Mouse (Mus musculus): Measurements from ENCODE around the gene Grhl3. TPM values are rescaled to one million over a fixed set of nuclear protein-coding genes. Genes with fewer than 3 reads are reported as not detected.
A peak's percentile ranks its signal among the peaks of the same experiment; 100 is the strongest.

Grhl3 gene
- polyA plus RNA-seq, 1 experiment from 2014 or later = 11.0 TPM

DNA sequence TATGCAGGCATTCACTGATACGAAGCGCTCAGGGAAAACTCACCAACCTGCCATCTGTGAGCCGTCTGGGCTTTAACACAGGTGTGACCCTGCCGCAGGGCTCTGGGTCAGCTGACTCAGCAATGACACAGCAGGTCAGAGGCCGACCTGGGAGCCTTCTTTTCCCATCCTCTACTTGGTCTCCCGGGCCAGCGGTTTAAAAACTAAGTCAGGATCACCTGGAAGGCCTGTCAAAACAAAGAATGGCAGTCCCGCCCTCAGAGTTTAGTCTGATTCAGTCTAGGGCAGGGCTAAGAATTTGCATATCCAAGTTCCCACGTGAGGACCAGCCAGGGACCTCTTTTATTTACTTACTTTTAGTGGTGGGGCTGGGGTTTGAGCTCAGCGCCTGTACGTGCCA lies 4.2 kb downstream of the Grhl3 start:
- peak overlapping the region; percentile 31; the same call in 1 of the 2 replicates for H3K27ac ChIP-seq
- no peak for DNase-seq (ENCODE audit: low spot score)

GRCm38 (mm10) chr4:135567484-135567883 lies 5.9 kb downstream of the Grhl3 start:
- H3K27ac ChIP-seq = 0 out of 2 replicates have a peak overlapping the region, but pooled peaks have one; percentile 59
- peaks cover 94% of the 10 kb centered on the region for H3K27me3 ChIP-seq (ENCODE audit: low read depth, poor library complexity, severe bottlenecking)

More for the DNA sequence above, 4.2 kb downstream of the Grhl3 start:
- Histone ChIP-seq H3K4me3 (peak overlapping the region; percentile 45), H3K4me1 (peaks cover 75% of the 10 kb centered on the region), H3K27me3 (ENCODE audit: low read depth, poor library complexity, severe bottlenecking) (peaks cover 96% of the 10 kb centered on the region), H3K36me3 (no peaks in the 10 kb centered on the region), H3K9me3 (replicated peaks) (no peaks in the 10 kb centered on the region)
- WGBS = 1% methylated on average over 11 of the region's 11 CpGs

GRCm38 (mm10) chr4:135567042-135567441 lies 6.4 kb downstream of the Grhl3 start:
- Histone ChIP-seq H3K4me3 (no peak overlapping the region), H3K27ac (peak overlapping the region; percentile 59), H3K4me1 (peaks cover 64% of the 10 kb centered on the region), H3K9me3 (replicated peaks) (no peaks in the 10 kb centered on the region), H3K36me3 (no peaks in the 10 kb centered on the region), H3K27me3 (ENCODE audit: low read depth, poor library complexity, severe bottlenecking) (peaks cover 89% of the 10 kb centered on the region)
- DNase-seq (ENCODE audit: low spot score) = no peak
- 38% methylated on average over 11 of the region's 11 CpGs for WGBS

More at GRCm38 (mm10) chr4:135567484-135567883, 5.9 kb downstream of the Grhl3 start:
- Histone ChIP-seq H3K36me3 (no peaks in the 10 kb centered on the region), H3K4me1 (peaks cover 68% of the 10 kb centered on the region), H3K4me3 (no peak overlapping the region), H3K9me3 (replicated peaks) (no peaks in the 10 kb centered on the region)
- WGBS = 29% methylated on average over 8 of the region's 8 CpGs
- DNase-seq (ENCODE audit: low spot score) = no peak

- H3K27ac ChIP-seq = no peak overlapping the region
- WGBS = 78% methylated on average over 9 of the region's 9 CpGs
- peaks cover 50% of the 10 kb centered on the region for H3K4me1 ChIP-seq
- H3K27me3 ChIP-seq (ENCODE audit: low read depth, poor library complexity, severe bottlenecking) = peaks cover 73% of the 10 kb centered on the region
- no peak for DNase-seq (ENCODE audit: low spot score)
- no peak overlapping the region for H3K4me3 ChIP-seq
- H3K9me3 ChIP-seq (replicated peaks) = no peaks in the 10 kb centered on the region
- H3K36me3 ChIP-seq = no peaks in the 10 kb centered on the region
Measured at GRCm38 (mm10) chr4:135565400-135565799, 8.0 kb downstream of the Grhl3 start.

DNA sequence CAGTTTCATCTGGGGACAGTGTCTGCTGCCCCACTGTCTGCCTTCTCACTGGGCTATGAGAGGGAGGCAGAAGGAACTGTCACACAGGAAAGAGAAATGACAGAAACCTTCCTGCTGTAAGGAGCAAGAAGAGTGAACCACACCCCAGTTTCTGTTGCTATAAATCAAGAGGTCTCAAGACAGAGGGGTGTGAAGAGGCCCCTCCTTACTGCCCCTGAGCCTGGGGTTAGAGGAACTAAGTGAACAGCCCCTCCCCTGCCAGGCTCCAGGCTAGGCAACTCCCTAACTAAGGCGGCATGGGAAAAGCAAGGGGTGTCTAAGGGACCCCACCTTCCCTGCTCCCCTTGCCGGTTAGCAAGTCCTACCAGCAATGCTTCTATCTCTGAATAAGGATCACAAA lies 9.6 kb downstream of the Grhl3 start:
- peaks cover 61% of the 10 kb centered on the region for H3K27me3 ChIP-seq (ENCODE audit: low read depth, poor library complexity, severe bottlenecking)
- H3K4me3 ChIP-seq = no peak overlapping the region
- no peak overlapping the region for H3K27ac ChIP-seq
- 19% methylated on average over 2 of the region's 2 CpGs for WGBS
- peaks cover 39% of the 10 kb centered on the region for H3K4me1 ChIP-seq
- DNase-seq (ENCODE audit: low spot score) = no peak
- H3K9me3 ChIP-seq (replicated peaks) = no peaks in the 10 kb centered on the region
- no peaks in the 10 kb centered on the region for H3K36me3 ChIP-seq

GRCm38 (mm10) chr4:135549323-135549722 lies 24.1 kb downstream of the Grhl3 start:
- peak overlapping the region; percentile 77 for H3K27ac ChIP-seq
- H3K4me3 ChIP-seq = no peak overlapping the region
- H3K27me3 ChIP-seq (ENCODE audit: low read depth, poor library complexity, severe bottlenecking) = peaks cover 85% of the 10 kb centered on the region
- H3K9me3 ChIP-seq (replicated peaks) = no peaks in the 10 kb centered on the region
- H3K4me1 ChIP-seq = peaks cover 83% of the 10 kb centered on the region
- no peak for DNase-seq (ENCODE audit: low spot score)
- H3K36me3 ChIP-seq = no peaks in the 10 kb centered on the region
- WGBS = 73% methylated on average over 6 of the region's 6 CpGs

DNA sequence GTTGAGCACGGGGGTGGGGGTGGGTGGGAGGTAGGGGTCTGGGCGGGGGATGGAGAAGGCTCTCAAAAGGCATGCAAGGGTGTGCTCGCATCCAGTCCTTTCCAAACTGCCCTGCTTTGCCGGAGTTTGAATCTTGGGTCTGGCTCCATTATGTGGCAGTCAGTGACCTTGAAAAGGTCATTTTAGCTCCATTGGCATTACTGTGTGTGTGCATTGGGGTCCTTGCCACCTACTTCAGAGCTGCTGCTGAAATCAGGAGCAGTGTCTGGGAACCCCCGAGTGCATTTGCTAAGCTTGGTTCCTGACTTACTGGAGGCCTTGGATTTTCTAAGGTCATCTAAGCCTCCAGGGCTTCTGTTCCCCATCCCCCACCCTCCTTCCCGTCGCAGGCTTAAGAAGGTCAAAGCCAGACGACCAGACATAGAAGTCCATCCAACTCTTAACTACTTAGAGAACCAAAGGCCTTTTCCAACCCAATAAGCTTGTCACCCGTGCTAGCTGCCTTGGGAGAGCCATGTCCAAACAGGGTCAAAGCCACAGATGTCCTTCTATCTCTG lies 24.8 kb downstream of the Grhl3 start:
- Histone ChIP-seq H3K4me3 (peak overlapping the region; percentile 8; the same call in 1 of the 2 replicates), H3K36me3 (no peaks in the 10 kb centered on the region), H3K27ac (peak overlapping the region; percentile 77), H3K27me3 (ENCODE audit: low read depth, poor library complexity, severe bottlenecking) (peaks cover 84% of the 10 kb centered on the region), H3K4me1 (peaks cover 82% of the 10 kb centered on the region), H3K9me3 (replicated peaks) (no peaks in the 10 kb centered on the region)
- DNase-seq (ENCODE audit: low spot score) = no peak
- 22% methylated on average over 9 of the region's 9 CpGs for WGBS

GRCm38 (mm10) chr4:135548108-135548507 lies 25.3 kb downstream of the Grhl3 start:
- Histone ChIP-seq H3K27me3 (ENCODE audit: low read depth, poor library complexity, severe bottlenecking) (peaks cover 79% of the 10 kb centered on the region), H3K27ac (peak overlapping the region; percentile 77), H3K9me3 (replicated peaks) (no peaks in the 10 kb centered on the region), H3K4me1 (peaks cover 77% of the 10 kb centered on the region), H3K4me3 (peak overlapping the region; percentile 8), H3K36me3 (no peaks in the 10 kb centered on the region)
- peak; percentile 46 for DNase-seq (ENCODE audit: low spot score)
- 1% methylated on average over 7 of the region's 7 CpGs for WGBS

DNA sequence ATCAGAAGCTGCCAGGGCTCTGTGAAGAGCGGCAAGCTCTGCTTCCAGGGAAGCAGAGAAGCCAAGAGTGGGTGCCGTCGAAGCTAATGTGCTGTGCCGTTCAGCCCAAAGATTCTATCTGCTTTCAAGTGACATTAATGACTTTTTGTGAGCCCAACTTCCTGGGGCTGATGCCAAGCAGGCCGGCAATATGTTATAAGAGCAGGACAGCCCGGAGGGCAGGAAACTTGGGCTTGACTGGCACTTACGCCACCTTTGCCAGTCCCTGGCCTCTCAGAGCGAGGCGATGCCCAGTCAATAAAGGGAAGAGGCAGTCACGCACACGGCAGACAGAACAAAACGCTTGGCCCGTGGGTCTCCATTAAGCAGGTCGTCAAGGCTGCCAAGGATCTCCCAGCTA lies 25.9 kb downstream of the Grhl3 start:
- 41% methylated on average over 14 of the region's 14 CpGs for WGBS
- Histone ChIP-seq H3K9me3 (replicated peaks) (no peaks in the 10 kb centered on the region), H3K36me3 (no peaks in the 10 kb centered on the region), H3K27ac (peak overlapping the region; percentile 77), H3K27me3 (ENCODE audit: low read depth, poor library complexity, severe bottlenecking) (peaks cover 76% of the 10 kb centered on the region), H3K4me1 (peaks cover 72% of the 10 kb centered on the region), H3K4me3 (peak overlapping the region; percentile 8; the same call in 1 of the 2 replicates)
- no peak for DNase-seq (ENCODE audit: low spot score)

DNA sequence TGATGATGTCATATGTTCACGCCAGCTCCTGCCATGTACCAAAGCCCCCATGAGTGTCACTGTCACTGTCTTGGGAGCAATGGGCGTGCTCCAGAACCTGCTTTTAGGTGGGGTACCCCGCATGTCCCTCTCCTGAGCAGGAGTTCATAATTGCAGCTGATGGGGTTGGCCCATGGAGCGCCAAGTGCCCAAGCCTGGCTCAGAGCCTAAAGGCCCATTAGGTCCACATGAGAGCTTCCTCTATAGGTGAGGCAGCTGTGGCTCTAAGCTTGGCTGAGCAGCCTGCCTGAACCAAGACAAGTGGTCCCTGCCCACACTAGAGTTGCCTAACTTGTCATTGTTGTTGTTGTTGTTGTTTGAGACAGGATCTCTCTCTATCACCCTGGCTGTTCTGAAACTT lies 26.6 kb downstream of the Grhl3 start:
- H3K4me1 ChIP-seq = peaks cover 64% of the 10 kb centered on the region
- no peak overlapping the region for H3K4me3 ChIP-seq
- no peaks in the 10 kb centered on the region for H3K9me3 ChIP-seq (replicated peaks)
- no peaks in the 10 kb centered on the region for H3K36me3 ChIP-seq
- DNase-seq (ENCODE audit: low spot score) = no peak
- peak overlapping the region; percentile 77; the same call in 1 of the 2 replicates for H3K27ac ChIP-seq
- peaks cover 68% of the 10 kb centered on the region for H3K27me3 ChIP-seq (ENCODE audit: low read depth, poor library complexity, severe bottlenecking)
- WGBS = 95% methylated on average over 4 of the region's 4 CpGs

DNA sequence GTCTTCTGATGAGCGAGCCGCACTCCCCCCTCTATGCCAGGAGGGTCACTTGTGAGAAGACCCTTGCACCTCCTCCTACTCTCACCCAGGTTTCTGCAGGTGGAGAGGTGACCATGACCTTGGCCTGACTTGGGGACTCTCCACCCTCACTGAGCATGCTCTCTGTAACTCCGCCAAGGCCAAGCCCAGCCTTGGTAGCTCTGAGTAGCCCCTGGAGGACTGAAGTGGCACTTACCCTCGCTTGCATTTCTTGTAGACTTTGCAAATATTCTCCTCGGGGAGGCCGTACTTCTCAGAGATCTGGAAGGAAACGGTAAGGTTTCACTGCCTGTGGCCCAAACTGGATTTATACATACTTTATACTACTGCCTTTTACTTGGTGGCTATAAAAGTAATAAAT lies 27.4 kb downstream of the Grhl3 start:
- 87% methylated on average over 7 of the region's 7 CpGs for WGBS
- Histone ChIP-seq H3K9me3 (replicated peaks) (no peaks in the 10 kb centered on the region), H3K4me1 (peaks cover 60% of the 10 kb centered on the region), H3K27ac (no peak overlapping the region), H3K4me3 (no peak overlapping the region), H3K36me3 (no peaks in the 10 kb centered on the region), H3K27me3 (ENCODE audit: low read depth, poor library complexity, severe bottlenecking) (peaks cover 61% of the 10 kb centered on the region)
- no peak for DNase-seq (ENCODE audit: low spot score)

DNA sequence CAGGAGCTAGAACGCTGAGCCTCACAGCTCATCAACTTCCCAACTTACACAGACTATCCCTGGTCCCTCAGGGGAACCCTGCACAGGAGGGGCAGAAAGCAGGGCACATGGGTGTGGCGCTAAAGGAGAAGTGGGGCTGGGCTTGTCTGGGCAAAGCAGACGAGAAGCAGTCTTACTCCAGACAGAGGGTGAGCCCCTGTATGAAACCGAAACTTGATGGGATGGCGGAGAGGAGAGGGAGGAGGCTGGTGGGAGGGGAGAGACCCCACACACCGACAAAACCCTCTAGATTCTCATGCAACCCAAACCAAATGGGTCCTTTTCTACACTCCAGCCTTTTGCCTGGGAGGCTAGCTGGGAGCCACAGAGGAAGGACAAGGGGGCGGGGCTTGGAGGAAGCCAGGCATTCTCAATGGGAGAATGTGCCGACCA lies 28.3 kb downstream of the Grhl3 start:
- peak overlapping the region; percentile 39 for H3K4me3 ChIP-seq
- H3K4me1 ChIP-seq = peaks cover 51% of the 10 kb centered on the region
- WGBS = 7% methylated on average over 8 of the region's 8 CpGs
- DNase-seq (ENCODE audit: low spot score) = no peak
- peak overlapping the region; percentile 64 for H3K27ac ChIP-seq
- peaks cover 52% of the 10 kb centered on the region for H3K27me3 ChIP-seq (ENCODE audit: low read depth, poor library complexity, severe bottlenecking)
- no peaks in the 10 kb centered on the region for H3K9me3 ChIP-seq (replicated peaks)
- no peaks in the 10 kb centered on the region for H3K36me3 ChIP-seq

GRCm38 (mm10) chr4:135544284-135544683 lies 29.1 kb downstream of the Grhl3 start:
- no peak overlapping the region for H3K27ac ChIP-seq
- H3K9me3 ChIP-seq (replicated peaks) = no peaks in the 10 kb centered on the region
- H3K4me3 ChIP-seq = no peak overlapping the region
- H3K27me3 ChIP-seq (ENCODE audit: low read depth, poor library complexity, severe bottlenecking) = peaks cover 46% of the 10 kb centered on the region
- 81% methylated on average over 2 of the region's 2 CpGs for WGBS
- peaks cover 43% of the 10 kb centered on the region for H3K4me1 ChIP-seq
- no peaks in the 10 kb centered on the region for H3K36me3 ChIP-seq
- no peak for DNase-seq (ENCODE audit: low spot score)

- Histone ChIP-seq H3K36me3 (no peaks in the 10 kb centered on the region), H3K27ac (no peak overlapping the region), H3K27me3 (ENCODE audit: low read depth, poor library complexity, severe bottlenecking) (peaks cover 13% of the 10 kb centered on the region), H3K4me1 (peaks cover 19% of the 10 kb centered on the region), H3K9me3 (replicated peaks) (no peaks in the 10 kb centered on the region), H3K4me3 (no peak overlapping the region)
- no peak for DNase-seq (ENCODE audit: low spot score)
- 82% methylated on average over 9 of the region's 9 CpGs for WGBS
Measured at GRCm38 (mm10) chr4:135540057-135540456, 33.4 kb downstream of the Grhl3 start.
